Mouse (Mus musculus): ENCODE measurements around the gene Ssr2.

- TF ChIP-seq CTCF (IDR thresholded peaks at IDR 0.05) (no peak), POLR2A (IDR thresholded peaks at IDR 0.05; ENCODE audit: insufficient read depth, low read depth, low read length) (no peak)
Measured at GRCm38 (mm10) chr3:88546674-88547418, 28.8 kb upstream of the Ssr2 start.

Measured in heart, adult 2 months (tissue).